Mouse (Mus musculus) thymus, postnatal 36 days (tissue): ENCODE results near the gene Trir.

ENCODE experiments used
- DNase-seq, 2 experiments: peaks; one replicate each; pipeline ENCODE4 v3.0.0; 2022; ENCODE audit warnings: mixed read lengths in 2 of 2

The Trir gene

DNA sequence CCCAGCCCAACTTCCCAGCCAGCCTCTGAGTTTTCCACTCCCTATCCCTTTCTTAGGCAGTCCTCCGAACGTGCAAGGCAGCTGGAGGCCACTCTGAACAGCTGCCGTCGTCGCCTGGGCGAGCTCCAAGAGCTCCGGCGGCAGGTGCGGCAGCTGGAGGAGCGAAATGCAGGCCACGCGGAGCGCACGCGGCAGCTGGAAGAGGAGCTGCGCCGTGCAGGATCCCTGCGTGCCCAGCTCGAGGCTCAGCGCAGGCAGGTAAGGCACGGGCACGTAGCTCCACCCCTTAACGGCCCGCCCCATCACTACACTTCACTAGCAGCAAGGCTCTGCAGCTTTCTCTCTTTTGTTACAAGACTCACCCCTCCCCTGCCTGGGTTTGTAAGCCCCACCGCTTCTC is 30.9 kb upstream of the Trir start:
- DNase-seq, result no peak

- DNase-seq, result no peak
Observed at GRCm38 (mm10) chr8:84996978-84997377, 29.6 kb upstream of the Trir start.

GRCm38 (mm10) chr8:84997649-84998295 is 28.9 kb upstream of the Trir start:
- peak; percentile 92 to 94 for DNase-seq

DNA sequence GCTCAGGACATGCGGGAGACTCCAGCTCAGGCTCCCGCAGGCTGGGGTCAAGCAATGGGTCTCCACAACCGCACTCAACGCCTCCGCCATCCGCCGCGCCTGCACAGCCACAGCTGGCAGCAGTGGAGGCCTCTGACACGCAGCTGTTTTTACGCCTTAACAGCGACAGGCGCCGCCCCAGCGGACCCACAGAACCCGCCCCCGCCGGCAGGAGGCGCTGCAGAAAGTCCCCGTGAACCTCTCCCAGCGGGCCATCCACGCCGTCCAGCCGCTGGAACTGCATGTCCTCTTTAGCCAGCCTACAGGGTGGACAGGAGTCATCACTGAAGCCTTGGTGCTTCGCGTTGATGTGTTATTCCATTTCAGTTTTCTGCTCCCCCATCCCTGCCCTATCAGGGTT is 18.9 kb upstream of the Trir start:
- peak; percentile 42 to 45 for DNase-seq

GRCm38 (mm10) chr8:85011242-85011641 is 15.4 kb upstream of the Trir start:
- no peak for DNase-seq

DNA sequence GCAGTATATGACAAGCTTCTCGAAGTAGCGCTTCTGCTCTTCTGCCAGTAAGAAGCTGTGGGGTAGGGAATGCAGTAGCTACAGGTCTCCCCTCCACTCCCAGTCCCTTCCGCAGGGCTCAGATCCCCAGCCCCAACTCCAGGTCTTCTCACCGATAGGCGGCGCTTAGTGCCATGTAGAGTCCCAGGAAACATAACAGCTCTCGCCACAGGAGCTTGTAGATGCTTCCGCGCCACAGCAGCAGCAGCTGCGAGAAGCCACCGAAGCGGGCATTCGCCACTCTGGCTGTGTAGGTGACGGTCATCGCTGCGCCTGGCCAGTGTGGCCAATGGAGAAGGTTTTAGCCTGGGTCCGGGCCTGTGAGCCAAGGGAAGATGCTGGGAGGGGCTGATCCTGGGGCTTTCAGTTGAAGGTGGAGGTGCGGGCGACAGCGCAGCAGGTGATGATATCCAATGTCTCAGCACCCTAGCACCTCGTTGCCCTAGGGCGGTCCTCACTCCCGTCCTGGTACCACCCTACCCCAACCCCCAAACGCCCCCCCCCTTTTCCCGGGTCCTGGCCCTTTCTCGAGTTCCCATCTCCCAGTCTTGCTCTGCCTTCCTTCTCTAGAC is 13.3 kb upstream of the Trir start:
- peak; percentile 83 for DNase-seq

- DNase-seq, result no peak
Observed at GRCm38 (mm10) chr8:85014431-85014830, 12.2 kb upstream of the Trir start, which contains the start of gene Best2. Gene Best2, minus strand, starts transcription at chr8:85014531.

DNA sequence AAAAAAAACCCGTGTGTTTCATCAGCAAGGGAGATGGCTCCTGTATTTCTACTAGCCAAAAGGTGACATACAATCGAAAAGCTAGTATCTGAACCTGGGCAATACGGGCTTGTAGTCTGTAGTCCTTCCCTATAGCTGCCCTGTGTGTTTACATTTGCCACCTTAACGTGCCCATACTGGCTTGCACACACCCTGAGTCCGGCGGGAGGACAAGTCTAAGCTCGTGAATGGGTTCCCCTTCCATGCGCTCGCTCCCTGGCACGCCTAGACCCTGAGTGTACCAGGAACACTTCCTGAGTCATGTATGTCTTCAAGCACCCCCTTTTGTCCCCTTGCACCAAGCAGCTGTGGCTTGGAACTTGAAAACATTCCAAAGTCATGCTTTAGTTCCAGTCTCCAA is 9.9 kb upstream of the Trir start:
- no peak for DNase-seq

DNA sequence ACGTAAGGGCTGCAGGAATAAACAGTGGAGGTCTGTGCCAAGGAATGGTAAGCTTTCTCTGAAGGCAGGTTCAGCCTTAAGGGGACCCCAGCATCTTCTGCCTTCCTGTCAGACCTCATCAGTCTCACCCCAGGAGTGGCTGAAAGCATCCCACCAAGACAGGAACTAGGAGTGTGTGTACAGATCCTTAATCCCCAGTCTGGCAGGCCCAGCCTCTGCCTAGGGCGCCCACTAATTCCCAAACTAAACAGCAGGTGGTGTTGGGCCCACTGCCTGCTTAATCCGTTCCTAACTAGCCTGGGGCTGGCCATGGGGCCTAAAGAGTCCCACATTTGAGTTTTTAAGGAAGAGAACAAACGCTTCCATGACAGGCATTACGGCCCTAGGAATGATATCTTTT is 9.4 kb upstream of the Trir start:
- no peak for DNase-seq

GRCm38 (mm10) chr8:85021514-85022055 is 5.0 kb upstream of the Trir start:
- DNase-seq, result no peak

DNA sequence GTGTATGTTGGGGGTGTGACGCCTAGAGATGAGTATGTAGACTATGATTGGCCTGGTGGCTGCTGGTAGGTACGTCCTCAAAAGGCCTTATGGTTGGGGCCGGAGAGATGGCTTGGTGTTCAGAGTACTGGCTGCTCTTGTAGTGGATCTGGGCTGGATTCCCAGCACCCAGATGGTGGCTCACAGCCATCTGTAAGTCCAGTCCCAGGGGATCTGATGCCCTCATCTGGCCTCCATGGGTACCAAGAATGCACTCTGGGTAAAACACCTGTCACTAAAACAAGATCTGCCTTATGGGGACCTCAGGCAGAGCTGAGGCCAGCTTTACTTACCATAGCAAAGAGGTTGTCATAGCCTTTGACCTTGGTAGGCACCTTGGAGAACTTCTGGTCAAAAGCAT is 2.8 kb upstream of the Trir start:
- DNase-seq, result no peak

DNA sequence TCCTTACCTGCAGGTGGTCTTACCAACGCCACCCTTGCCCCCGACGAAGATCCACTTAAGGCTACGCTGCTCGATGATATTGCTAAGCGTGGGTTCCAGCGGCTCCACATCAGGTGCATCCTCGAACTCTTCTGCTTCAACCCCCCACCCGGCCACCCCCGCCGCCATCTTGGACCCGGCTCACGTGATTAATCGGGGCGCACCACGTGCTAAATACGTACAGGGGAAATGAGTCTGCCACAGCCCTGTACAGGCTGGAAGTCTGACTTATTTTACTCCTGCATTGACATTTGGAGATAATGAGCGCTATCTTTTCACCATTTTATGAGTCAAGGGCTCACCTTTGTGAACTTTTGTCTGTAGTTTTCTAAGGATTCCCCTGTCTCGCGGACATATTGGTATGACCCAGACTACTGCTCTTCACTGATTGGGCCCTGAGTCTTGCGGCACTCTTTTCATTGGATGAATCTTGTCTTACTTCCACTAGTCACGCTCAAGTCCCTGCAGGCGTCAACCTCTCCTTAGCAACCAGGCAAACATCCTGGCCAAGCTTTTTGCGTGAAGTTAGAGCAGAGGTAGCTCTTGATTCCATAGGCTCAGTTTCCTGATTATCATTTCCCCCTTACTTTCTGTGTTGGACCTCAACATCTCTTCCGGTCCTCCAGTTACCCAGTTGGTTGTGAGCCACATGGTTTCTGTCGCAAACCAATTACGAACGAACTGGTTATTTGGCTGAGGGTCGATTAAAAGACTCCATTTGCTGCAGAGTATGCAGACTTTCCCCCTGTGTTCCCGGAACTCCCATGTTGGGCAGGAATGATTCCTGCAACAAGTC is 1.3 kb upstream of the Trir start, which contains the start of gene Asna1:
Gene Asna1, minus strand, starts transcription at position 184 of the 835 bp plus-strand sequence.
- peak; percentile 76 to 78 for DNase-seq

GRCm38 (mm10) chr8:85027516-85027855 is 863 bp downstream of the Trir start:
- peak in 1 of 2 experiments; percentile 27 for DNase-seq

- no peak for DNase-seq
Observed at GRCm38 (mm10) chr8:85027922-85028321, 1.3 kb downstream of the Trir start.

- DNase-seq, result no peak
Observed at GRCm38 (mm10) chr8:85029271-85029670, 2.6 kb downstream of the Trir start.

GRCm38 (mm10) chr8:85032622-85033311 is 6.1 kb downstream of the Trir start:
- DNase-seq, result no peak

DNA sequence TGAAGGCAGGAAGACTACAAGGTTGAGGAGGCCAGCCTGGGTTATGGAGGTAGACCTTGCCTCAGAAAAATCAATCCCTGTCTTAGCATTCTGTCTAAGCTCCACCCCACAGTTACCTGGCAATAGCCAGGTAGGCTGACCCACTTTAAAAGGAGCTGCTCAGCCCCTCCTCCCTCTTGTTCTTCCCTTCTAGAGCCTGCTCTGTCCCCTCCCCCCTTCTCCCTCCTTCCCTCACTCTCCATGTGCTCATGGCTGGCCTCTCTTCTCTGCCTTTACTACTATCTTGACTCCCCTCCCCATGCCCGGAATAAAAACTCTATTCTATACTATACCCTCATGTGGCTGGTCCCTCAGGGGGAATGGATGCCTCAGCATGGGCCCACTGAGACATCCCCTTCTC is 7.2 kb downstream of the Trir start:
- DNase-seq, result no peak

GRCm38 (mm10) chr8:85034764-85035163 is 8.1 kb downstream of the Trir start:
- DNase-seq, result peak; percentile 75 to 81

DNA sequence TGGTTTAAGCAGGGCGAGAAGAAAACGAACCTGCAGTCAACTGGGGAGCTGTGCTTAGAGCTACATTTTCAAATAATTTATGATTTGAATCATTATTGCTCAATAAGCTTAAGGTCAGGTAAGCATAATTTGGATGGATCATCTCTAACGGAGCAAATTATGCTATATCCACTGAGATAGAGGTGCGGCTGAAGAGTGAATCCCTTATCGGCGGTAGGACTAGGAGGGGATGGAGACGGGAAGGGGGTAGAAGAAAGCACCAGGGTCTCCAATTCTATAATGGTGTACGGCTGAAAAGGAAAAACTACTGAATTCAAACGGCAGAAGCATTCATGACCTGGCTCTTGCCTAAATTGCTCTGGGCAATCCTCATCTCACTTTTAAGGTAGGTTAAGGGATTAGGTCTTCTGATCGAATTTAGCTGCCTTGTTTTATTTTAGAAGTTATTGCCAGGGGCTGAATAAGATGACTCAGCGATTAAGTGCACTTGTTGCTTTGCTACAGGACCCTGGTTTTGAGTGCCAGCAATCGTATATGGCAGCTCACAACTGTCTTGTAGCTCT is 8.6 kb downstream of the Trir start:
- DNase-seq, result no peak

GRCm38 (mm10) chr8:85035728-85036310 is 9.2 kb downstream of the Trir start:
- DNase-seq, result peak in 1 of 2 experiments; percentile 30

DNA sequence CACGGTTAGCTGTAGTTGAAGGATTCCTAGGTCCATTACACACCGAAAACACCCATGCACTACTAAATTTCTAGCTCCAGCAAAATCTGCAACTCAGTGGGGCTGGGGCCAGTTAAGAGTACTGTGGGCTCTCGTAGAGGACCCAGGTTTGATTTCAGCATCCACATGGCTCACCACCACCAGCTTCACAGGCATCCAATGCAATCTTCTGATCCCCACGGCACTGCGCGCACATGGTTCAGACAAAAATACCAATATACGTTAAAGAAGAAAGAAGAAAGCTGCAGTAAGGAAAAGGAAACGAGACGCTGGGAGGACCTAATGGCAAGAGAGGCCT is 9.7 kb downstream of the Trir start:
- DNase-seq, result no peak

DNA sequence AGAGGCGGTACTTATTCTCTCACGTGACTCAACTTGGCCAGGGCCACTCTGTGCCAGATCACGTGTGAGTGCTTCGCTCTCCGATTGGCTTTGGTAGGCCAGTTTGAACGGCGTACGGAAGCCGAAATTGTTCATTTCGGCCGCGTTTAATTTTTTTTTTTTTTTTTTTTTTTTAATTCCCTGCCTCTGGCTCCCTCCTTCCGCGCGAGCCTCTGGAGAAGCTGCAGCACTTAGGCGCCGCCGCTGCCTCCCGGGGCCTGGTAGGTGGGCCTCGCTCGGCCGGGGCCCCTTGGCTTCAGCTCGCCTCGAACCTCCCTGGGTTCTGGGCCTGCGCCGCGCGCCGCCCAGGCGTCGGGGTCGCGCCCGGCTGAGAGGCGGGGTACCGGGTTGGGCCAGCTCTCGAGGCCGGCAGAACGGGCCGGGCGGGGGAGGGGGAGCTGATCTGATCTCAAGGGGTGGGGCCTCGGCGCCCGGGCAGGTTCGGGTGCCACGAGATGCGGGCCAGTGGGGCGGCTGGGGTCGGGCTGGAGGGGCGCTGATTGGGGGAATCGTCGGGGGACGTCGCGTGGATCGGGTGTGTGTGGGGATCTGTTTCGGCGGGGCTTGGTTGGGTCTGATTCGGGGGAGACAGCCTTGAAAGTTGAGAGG is 10.2 kb downstream of the Trir start, which contains the start of gene Tnpo2:
Gene Tnpo2, plus strand, starts transcription at position 198 of the 648 bp plus-strand sequence.
- peak; percentile 77 to 88 for DNase-seq
